Mouse (Mus musculus): ENCODE data around the gene Mphosph6.

Mphosph6 gene

GRCm38 (mm10) chr8:117771115-117771836 is 30.5 kb downstream of the Mphosph6 start:
- DNase-seq (ENCODE audit: low read depth), result no peak

GRCm38 (mm10) chr8:117768971-117769370 is 32.8 kb downstream of the Mphosph6 start:
- no peak for DNase-seq (ENCODE audit: low read depth)

- DNase-seq (ENCODE audit: low read depth), result no peak
These were observed 35.8 kb downstream of the Mphosph6 start for GRCm38 (mm10) chr8:117765947-117766346.

- no peak for DNase-seq (ENCODE audit: low read depth)
These were observed 37.1 kb downstream of the Mphosph6 start for GRCm38 (mm10) chr8:117764625-117765024.

- no peak for DNase-seq (ENCODE audit: low read depth)
These were observed 39.0 kb downstream of the Mphosph6 start for GRCm38 (mm10) chr8:117762776-117763175.

- DNase-seq (ENCODE audit: low read depth), result no peak
These were observed 43.8 kb downstream of the Mphosph6 start for GRCm38 (mm10) chr8:117757900-117758299.

- no peak for DNase-seq (ENCODE audit: low read depth)
These were observed 52.3 kb downstream of the Mphosph6 start for GRCm38 (mm10) chr8:117749436-117749835.

GRCm38 (mm10) chr8:117747886-117748730 is 53.6 kb downstream of the Mphosph6 start:
- DNase-seq (ENCODE audit: low read depth), result no peak

GRCm38 (mm10) chr8:117747428-117747827 is 54.3 kb downstream of the Mphosph6 start:
- no peak for DNase-seq (ENCODE audit: low read depth)

GRCm38 (mm10) chr8:117746651-117747050 is 55.1 kb downstream of the Mphosph6 start:
- no peak for DNase-seq (ENCODE audit: low read depth)

GRCm38 (mm10) chr8:117742431-117743012 is 59.2 kb downstream of the Mphosph6 start:
- DNase-seq (ENCODE audit: low read depth), result no peak

Data from c-Kit-positive CD71-negative TER-119-negative erythroid progenitor cells, embryonic 14.5 days (primary cell).